Mouse (Mus musculus): ENCODE measurements around the gene AI837181. TPM values are rescaled to one million over a fixed set of nuclear protein-coding genes. Genes with fewer than 3 reads are reported as not detected.

The AI837181 gene
- polyA plus RNA-seq (2017; shearing (Covaris generic)): 19.9 TPM

DNA sequence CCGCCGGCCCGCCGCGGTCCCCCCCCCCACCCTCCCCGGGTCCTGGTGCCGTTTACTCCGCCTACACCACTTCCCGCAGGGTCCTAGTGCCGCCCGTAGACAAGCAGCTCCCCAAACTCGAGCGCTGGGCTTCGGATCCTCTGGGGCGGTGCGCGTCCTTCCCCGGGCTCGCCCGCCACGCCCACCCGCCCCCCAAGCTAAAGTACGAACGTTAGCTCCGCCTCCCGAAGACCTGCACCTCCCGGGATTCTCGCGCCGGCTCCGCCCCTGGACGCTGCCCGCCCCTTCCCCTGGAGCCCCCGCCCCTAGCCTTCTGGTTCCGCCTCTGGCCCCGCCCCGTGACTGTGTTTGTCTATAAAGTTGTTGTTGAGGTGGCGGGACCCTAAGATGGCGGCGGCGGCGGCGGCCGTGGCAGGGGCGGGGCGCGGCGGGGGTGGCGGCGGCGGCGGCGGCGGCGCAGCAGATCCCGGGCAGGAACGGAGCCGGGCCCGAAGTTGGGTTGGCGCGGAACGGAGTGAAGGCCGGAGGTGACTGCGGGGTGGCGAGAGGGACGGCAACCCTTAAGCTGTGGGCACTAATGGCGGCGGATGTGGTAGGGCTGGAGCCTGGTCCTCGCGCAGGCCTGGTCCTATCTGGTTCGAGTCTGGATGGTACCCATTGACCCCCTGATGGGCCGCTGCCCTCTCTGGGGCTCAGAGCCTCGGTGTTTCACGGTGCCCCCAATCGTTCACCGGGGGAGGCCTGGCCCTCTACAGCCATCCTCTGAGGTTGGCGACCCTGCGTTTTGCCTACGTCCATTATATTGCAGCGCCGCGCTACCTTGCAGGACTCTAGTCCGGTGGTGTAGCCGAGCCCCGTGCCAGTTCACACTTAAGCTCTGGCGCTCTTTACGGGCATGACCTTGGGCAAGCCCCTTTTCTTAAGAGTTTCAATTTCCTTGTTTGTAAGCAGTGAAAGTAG is at the start of gene AI837181, which contains the start of gene Drap1:
TSS of gene AI837181 (plus strand) at position 363 of the 960 bp plus-strand sequence.
TSS of gene Drap1 (minus strand) at position 198 of the 960 bp plus-strand sequence.

DNA sequence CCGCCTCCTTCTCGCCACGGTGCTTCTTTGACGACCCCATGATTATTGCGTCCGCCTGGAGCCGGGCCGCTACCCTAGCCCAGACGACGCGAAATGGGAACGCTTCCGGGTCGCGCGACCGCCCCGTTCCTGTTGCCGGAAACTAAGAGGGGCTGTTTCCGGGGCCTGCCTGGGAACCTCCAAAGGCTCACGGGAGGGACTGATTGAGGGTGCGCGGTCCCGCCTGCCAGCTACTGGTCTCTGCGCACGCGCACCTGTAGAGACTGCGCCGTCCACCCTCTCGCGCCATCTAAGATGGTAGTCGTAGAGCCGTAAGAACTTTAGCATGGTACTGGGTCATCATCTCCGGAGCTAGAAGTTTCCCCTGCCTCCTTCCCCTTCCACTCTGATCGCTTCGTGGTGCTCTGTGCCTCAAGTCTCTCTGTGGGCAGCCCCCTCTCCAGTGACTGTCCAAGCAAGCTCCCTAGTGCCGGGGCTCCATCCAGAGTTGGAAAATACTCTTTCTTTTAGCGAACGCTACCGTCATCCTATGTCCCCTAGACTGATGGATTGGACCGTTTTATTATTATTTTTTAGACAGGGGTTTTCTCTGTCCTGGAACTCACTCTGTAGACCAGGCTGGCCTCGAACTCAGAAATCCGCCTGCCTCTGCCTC is 36.2 kb upstream of the AI837181 start, which contains the start of gene Sart1:
TSS of gene Sart1 (minus strand) at position 116 of the 655 bp plus-strand sequence.

GRCm38 (mm10) chr19:5402293-5402692 is 22.7 kb upstream of the AI837181 start, which contains the start of gene Tsga10ip:
Tsga10ip (minus strand) TSS chr19:5402526.

GRCm38 (mm10) chr19:5447515-5448353 is 22.8 kb downstream of the AI837181 start, which contains the start of gene Fosl1:
Fosl1 (plus strand) TSS chr19:5447547.

GRCm38 (mm10) chr19:5457746-5458442 is 33.0 kb downstream of the AI837181 start, which contains the start of gene Ccdc85b:
Ccdc85b (minus strand) TSS chr19:5457894.

DNA sequence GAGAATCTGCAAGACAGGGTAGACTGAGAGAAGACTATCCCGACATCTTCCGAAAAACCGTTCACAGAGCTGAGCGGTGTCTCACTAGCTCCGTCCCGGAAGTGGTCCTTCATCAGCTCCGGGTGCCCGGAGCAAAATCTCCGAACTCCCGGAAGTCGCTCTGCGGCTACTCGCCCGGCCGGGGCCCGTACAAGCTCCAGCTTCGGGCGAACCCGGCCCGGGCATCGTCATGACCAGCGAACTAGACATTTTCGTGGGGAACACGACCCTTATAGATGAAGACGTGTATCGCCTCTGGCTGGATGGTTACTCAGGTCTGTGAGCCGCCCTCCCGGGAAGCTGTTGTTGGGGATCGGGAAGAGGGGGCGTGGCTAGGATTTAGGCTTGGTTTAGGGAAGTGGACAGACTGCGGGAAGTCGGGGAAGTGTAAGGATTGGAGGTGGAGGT is 35.5 kb downstream of the AI837181 start, which contains the start of gene Fibp:
TSS of gene Fibp (plus strand) at position 151 of the 447 bp plus-strand sequence.

DNA sequence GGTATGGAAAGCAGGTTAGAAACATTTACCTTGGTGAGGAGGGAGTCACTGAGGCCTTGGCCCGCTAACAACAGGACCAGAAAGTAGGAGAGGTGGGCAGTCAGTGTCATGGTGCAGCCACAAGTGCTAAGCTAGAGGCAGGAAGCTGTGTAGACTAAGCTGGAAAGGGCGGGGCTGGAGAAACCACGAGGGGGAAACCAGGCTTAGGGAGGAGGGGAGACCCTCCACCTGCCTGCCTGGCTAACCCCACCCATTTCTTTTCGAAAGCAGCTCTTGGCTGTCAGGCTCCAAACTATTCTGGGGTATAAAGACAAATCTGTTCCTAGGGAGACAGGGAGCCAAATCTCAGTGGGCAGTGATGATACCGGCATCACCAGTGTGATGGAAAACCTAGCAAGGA is 43.4 kb downstream of the AI837181 start, which contains the start of gene Ctsw:
TSS of gene Ctsw (minus strand) at position 134 of the 400 bp plus-strand sequence.

GRCm38 (mm10) chr19:5473720-5474119 is 48.8 kb downstream of the AI837181 start, which contains the start of gene Efemp2:
Efemp2 (plus strand) TSS chr19:5473954.

Other genes starting within 250 kb of the AI837181 start
- gene Pacs1, start 152.0 kb upstream of the AI837181 start, polyA plus RNA-seq (2017; shearing (Covaris generic)): 26.5 TPM
- gene Sf3b2, start 129.7 kb upstream of the AI837181 start, polyA plus RNA-seq (2017; shearing (Covaris generic)): 444 TPM
- not detected for gene Gal3st3, start 126.8 kb upstream of the AI837181 start, polyA plus RNA-seq (2017; shearing (Covaris generic))
- not detected for gene Catsper1, start 89.4 kb upstream of the AI837181 start, polyA plus RNA-seq (2017; shearing (Covaris generic))
- gene Cst6, start 75.6 kb upstream of the AI837181 start, polyA plus RNA-seq (2017; shearing (Covaris generic)): 2.5 TPM
- 70.0 TPM for gene Eif1ad, start 58.4 kb upstream of the AI837181 start, polyA plus RNA-seq (2017; shearing (Covaris generic))
- gene Banf1, start 58.0 kb upstream of the AI837181 start, polyA plus RNA-seq (2017; shearing (Covaris generic)): 294 TPM
- 32.1 TPM for gene Sart1, start 36.4 kb upstream of the AI837181 start, polyA plus RNA-seq (2017; shearing (Covaris generic))
- gene Tsga10ip, start 22.6 kb upstream of the AI837181 start, polyA plus RNA-seq (2017; shearing (Covaris generic)): 0.66 TPM
- 84.3 TPM for gene Drap1, start 165 bp upstream of the AI837181 start, polyA plus RNA-seq (2017; shearing (Covaris generic))
- gene Fosl1, start 22.4 kb downstream of the AI837181 start, polyA plus RNA-seq (2017; shearing (Covaris generic)): not detected
- 6.3 TPM for gene Ccdc85b, start 32.8 kb downstream of the AI837181 start, polyA plus RNA-seq (2017; shearing (Covaris generic))
- gene Fibp, start 35.5 kb downstream of the AI837181 start, polyA plus RNA-seq (2017; shearing (Covaris generic)): 162 TPM
- gene Ctsw, start 43.4 kb downstream of the AI837181 start, polyA plus RNA-seq (2017; shearing (Covaris generic)): 100 TPM
- 2.6 TPM for gene Efemp2, start 48.8 kb downstream of the AI837181 start, polyA plus RNA-seq (2017; shearing (Covaris generic))
- gene Mus81, start 63.3 kb downstream of the AI837181 start, polyA plus RNA-seq (2017; shearing (Covaris generic)): 82.6 TPM
- 3,549 TPM for gene Cfl1, start 65.3 kb downstream of the AI837181 start, polyA plus RNA-seq (2017; shearing (Covaris generic))
- 0.39 TPM for gene 1700020D05Rik, start 78.6 kb downstream of the AI837181 start, polyA plus RNA-seq (2017; shearing (Covaris generic))
- 21.9 TPM for gene Snx32, start 85.4 kb downstream of the AI837181 start, polyA plus RNA-seq (2017; shearing (Covaris generic))
- not detected for gene Ovol1, start 135.5 kb downstream of the AI837181 start, polyA plus RNA-seq (2017; shearing (Covaris generic))
- gene Ap5b1, start 142.9 kb downstream of the AI837181 start, polyA plus RNA-seq (2017; shearing (Covaris generic)): 24.0 TPM
- 148 TPM for gene Rnaseh2c, start 176.7 kb downstream of the AI837181 start, polyA plus RNA-seq (2017; shearing (Covaris generic))
- 62.2 TPM for gene Kat5, start 185.1 kb downstream of the AI837181 start, polyA plus RNA-seq (2017; shearing (Covaris generic))
- 178 TPM for gene Rela, start 212.3 kb downstream of the AI837181 start, polyA plus RNA-seq (2017; shearing (Covaris generic))
- gene Sipa1, start 238.6 kb downstream of the AI837181 start, polyA plus RNA-seq (2017; shearing (Covaris generic)): 94.7 TPM